Mouse (Mus musculus): Measurements from ENCODE around the gene Zbtb42.

The Zbtb42 gene

GRCm38 (mm10) chr12:112660576-112661326 is 17.9 kb upstream of the Zbtb42 start:
- DNase-seq (ENCODE audit: extremely low read depth, low read depth): no peak

GRCm38 (mm10) chr12:112661327-112661605 is 17.4 kb upstream of the Zbtb42 start:
- no peak for DNase-seq (ENCODE audit: extremely low read depth, low read depth)

DNA sequence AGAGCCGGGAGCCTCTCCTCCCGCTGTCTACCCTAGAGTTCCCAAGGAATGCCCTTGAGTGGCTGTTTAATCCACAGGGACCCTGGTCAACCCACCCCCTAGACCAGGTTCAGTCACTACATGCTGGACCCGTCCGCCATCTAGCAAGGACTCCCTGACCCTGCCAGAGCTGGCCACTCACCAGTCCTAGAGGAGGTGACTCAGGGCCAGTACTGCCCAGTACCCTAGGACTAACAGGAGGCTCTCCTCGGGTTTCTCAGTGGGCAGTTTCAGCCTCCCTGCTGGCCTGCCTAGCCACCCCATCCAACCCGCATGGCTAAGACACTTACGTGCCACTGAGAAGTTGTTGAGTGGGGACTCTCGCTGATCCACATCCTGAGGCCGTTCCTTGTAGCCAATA is 16.8 kb upstream of the Zbtb42 start:
- DNase-seq (ENCODE audit: extremely low read depth, low read depth): no peak

GRCm38 (mm10) chr12:112663303-112663702 is 15.3 kb upstream of the Zbtb42 start:
- no peak for DNase-seq (ENCODE audit: extremely low read depth, low read depth)

DNA sequence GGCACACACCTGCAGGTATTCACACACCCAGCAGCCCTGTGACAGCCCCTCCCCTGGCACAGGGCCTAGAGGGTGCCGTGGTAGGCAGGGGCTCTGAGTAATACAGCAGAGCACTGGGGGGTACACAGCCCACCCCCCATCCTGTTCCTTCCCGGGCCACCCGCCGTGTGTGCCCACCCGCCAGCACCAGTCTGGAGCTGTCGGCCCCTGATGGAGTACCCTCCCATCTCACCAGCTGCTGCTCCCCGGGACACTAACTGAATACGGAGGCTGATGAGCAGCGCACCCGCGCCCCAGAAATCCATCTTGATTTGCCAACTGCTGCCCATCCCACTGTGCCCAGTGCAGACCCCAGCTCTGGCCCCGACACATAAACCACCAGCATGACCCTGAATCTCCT is 14.9 kb upstream of the Zbtb42 start:
- no peak for DNase-seq (ENCODE audit: extremely low read depth, low read depth)

DNA sequence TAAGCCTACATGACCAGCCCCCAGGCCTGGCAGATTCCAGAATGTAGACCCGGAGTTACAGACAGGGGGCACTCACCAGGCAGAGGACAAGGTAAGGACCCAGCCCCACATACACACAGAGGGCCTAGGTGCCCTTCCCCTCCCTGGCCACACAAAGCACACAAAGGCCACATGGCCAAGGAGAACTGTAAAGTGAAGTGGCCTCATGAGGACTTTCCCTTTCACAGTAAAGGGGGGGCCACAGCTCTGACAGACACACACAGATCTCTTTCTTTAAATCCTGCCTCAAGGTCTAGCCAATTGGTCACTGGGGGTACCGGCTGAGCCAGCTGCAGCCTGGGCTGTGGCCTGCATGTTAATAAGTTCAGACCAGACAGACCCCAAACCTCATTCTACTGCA is 14.5 kb upstream of the Zbtb42 start:
- no peak for DNase-seq (ENCODE audit: extremely low read depth, low read depth)

GRCm38 (mm10) chr12:112664656-112665055 is 14.0 kb upstream of the Zbtb42 start:
- DNase-seq (ENCODE audit: extremely low read depth, low read depth): no peak

DNA sequence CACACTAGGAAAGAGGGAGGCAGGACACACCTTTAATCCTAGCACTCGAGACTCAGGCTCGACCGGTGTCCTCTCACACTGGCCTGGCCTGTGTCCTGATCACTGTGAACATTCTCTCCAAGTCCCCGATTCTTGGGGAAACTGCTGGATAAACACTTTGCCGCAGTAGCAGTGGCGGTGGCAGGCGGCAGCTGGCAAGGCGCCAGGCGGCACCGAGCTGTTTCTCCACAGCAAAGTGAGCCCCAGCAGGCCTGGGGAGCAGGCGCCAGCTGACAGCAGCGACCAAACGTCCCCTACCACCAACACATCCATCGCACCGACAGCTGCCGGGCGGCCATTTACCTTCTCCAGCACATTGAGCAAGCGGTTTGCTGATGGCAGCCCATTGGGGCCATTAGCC is 13.2 kb upstream of the Zbtb42 start:
- no peak for DNase-seq (ENCODE audit: extremely low read depth, low read depth)

DNA sequence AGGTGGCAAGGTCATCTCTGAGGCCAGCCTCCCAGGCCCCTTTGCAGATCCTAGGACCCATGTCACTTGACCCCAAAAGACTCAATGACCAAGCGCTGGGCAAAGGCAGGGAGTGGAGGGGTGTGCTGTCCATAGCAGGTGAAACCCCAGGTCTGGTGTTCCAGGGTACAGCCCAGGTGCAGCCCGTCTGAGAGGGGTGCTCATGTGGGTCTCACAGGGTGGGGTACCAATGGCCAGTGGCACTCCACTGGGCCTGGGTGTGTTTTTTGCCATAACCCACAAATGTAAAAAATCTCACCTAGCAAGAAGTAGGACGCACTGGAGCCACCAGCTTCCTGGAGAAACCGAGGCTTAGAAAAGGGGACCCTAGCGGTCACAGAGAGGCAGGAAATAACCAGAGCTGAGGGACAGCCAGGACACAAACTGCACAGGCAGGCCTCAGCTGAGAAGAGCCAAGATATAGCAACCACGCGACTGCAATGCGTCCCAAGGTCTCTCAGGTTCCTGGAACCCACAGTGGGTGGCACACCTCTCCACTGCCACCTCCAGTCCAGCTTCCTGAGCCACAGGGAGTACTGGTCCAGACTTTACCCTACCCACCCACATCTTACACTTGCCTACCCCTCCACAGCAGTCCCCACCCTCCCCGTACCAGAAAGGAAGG is 12.6 kb upstream of the Zbtb42 start:
- no peak for DNase-seq (ENCODE audit: extremely low read depth, low read depth)

DNA sequence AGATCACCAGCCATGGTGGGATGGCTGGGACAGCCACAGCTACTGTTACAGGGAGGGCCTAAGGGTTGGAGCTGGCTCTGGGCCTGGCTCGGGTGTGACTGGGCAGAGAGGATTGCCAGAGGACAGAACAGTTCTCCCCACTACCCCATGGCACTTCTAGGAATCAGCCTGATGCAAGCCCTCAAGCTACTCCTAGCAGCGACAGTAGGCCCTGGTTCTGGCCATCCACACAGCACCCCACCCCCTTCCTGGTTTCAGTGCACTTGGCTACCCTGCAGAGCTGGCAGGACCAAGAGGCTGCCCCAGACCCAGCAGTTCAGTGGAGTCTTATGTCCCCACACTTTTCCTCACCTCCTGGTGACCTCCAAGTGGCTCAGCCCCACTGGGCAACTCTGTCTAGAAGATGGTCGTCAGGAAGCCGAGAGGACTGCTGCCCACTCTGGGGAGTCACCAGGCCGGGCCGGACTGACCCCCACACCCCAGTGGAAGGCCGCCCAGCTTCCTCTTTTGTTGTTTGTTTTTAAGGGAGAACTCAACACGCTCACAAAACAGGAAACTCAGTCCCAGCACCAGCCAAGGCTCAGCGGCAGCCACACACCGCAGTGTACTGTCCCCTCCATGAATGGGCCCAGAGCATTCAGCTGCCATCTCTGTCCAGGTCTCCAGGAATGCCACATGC is 10.9 kb upstream of the Zbtb42 start:
- DNase-seq (ENCODE audit: extremely low read depth, low read depth): no peak

DNA sequence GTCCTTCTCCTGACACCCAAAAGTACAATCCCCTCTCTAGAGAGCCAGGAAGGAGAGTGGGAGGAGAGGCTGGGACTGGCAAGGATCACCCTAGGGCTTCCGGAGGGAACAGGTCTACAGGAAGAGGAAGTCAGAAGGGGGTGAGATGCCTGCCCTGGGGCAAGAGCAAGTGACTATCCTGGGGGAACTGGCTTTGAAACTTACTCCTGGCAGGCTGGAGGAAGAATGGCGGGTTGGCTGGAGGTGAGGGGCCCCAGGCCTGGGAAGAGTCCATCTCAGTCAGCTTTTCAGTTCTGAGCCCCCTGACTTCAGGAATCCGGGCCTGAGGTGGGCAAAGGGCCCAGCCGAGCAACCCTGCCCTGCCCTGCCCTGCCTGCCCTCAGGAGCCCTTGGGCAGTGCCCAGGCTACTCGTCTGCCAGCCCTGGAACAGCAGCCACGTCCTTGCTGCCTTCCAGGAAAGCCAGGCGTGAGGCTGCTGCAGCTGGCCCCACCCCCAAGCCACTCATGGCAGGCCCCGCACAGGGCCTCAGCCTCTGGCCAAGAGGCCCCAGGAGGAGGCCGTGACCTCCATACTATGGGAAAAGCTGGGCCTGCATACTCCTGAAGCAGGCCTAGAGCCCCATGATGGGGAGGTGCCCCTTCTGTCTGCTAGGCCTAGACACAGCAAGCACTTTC is 7.8 kb upstream of the Zbtb42 start:
- DNase-seq (ENCODE audit: extremely low read depth, low read depth): no peak

DNA sequence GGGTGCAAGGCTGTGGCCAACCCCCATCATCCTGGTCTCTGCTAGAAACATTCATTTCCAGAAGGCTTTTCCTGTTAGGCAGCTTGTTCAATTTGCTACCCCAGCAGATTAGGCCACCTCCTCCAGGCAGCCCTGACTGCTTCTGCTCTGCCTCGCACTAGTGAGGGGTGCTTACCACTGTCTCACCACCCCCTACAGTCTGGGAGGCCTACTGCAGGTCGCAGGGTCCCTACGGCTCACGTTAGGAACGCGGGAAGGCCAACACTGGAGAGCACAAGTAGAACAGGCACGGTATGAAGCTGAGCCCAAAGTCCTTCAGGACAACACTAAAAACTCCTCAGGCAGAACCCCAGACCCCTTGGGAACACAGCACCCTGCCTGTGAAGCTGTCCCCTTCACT is 6.7 kb upstream of the Zbtb42 start:
- no peak for DNase-seq (ENCODE audit: extremely low read depth, low read depth)

GRCm38 (mm10) chr12:112672744-112673575 is 5.7 kb upstream of the Zbtb42 start:
- DNase-seq (ENCODE audit: extremely low read depth, low read depth): peak; percentile 79

DNA sequence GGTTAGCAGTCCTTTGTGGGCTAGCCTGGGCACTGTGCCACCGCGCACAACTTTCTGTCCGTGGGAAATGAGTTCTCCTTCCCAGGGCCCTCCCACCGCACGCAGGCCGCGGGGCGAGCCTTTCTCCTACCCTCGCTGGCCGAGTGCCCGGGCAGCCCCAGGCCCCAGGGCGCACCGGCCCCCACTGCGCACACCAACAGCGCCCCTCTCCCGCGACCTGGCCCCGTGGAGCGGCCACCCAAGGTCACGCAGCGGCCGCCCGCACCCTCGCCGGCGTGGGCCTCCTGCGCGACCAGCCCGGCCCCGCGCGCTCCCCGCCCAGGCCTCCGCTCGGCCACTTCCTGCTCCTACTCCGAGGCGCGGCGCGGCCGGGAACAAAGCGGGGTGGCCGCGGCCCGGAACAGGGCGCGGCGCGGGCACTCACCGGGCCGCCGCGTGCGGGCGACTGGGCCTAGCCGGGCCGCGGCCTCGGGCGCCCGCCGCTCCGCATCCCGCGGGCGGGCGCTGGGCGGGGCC is 5.0 kb upstream of the Zbtb42 start:
- DNase-seq (ENCODE audit: extremely low read depth, low read depth): no peak

DNA sequence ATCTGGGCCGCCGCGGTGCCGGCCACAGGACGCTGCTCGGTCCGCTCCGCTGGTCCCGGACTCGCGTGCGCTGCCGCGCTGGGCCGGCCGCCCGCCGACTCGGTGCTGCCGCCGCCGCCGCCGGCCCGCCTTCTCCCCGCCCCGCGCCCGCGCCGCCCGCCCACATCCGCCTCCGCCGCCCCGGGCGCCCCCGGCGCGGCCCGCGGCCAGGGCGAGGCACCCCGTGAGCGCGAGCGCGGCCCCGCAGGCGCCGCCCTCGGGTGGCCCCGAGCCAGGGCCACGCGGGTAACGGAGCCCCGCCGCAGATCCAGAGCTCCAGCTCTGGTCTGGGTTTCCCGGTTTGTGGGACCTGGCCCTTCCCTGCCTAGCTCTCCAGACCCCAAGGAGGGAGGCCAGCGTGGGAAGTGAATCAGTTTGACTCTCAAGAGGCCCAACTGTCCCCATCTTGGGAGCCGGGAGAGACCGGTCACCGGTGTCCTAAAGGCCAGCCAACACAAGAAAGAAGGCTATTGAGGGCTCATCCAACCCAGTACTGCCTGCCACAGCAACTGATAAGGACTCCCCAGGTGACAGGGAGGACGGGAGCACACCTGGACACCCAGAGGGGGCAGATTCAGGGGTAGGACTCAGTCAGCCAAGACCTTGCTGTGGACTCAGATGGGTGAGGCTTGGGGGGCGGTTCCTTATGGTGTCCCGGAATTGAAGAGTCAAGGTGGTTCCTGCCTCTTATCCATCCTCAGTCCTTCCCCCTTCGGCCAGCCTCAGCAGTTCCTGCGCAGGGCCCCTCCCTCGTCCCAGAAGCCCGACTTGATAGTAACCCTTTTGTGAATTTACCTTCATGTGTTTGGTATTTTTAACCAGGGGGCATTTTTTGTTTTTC is 4.3 kb upstream of the Zbtb42 start, which contains the start of gene Akt1:
Gene Akt1 (minus strand): TSS at position 753 of the 880 bp plus-strand sequence.
- peak; percentile 100 for DNase-seq (ENCODE audit: extremely low read depth, low read depth)

- peak; percentile 99 for DNase-seq (ENCODE audit: extremely low read depth, low read depth)
Observed at GRCm38 (mm10) chr12:112675245-112676035, 3.2 kb upstream of the Zbtb42 start.

DNA sequence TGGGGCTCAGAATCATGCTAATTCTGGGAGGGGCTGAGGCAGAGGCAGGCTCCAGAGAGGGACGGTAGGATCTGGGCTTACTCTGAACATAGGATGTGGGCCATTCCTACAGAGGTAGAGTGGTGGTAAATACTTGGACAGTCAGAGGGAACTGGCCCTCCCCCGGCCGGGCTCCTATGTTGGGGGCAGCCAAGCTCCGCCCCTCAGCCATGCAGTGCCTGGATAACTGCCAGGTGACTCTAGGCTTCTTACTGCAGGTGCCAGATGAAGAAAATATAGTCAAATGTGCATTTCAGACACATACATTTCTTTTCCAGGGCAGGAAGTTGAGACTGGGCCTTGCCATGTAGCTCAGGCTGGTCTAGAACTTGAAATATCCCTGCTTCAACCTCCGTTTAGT is 1.6 kb upstream of the Zbtb42 start:
- no peak for DNase-seq (ENCODE audit: extremely low read depth, low read depth)

GRCm38 (mm10) chr12:112677943-112678554 is 579 bp upstream of the Zbtb42 start:
- no peak for DNase-seq (ENCODE audit: extremely low read depth, low read depth)

Data from MEL-GATA-1-ER (cell line).